Mouse (Mus musculus) kidney, postnatal 4 days (tissue): Measurements from ENCODE around the gene Abhd17b.
"Not testable (repeated sequence)": the region's sequence is repeated elsewhere in the genome, so short reads cannot be mapped to it uniquely, and the experiment has no call there.

Experiments
- DNase-seq, 2 experiments: peaks; one replicate each; pipeline ENCODE4 v3.0.0; 2021; ENCODE audit warnings: mixed read lengths in 2 of 2

The Abhd17b gene

DNA sequence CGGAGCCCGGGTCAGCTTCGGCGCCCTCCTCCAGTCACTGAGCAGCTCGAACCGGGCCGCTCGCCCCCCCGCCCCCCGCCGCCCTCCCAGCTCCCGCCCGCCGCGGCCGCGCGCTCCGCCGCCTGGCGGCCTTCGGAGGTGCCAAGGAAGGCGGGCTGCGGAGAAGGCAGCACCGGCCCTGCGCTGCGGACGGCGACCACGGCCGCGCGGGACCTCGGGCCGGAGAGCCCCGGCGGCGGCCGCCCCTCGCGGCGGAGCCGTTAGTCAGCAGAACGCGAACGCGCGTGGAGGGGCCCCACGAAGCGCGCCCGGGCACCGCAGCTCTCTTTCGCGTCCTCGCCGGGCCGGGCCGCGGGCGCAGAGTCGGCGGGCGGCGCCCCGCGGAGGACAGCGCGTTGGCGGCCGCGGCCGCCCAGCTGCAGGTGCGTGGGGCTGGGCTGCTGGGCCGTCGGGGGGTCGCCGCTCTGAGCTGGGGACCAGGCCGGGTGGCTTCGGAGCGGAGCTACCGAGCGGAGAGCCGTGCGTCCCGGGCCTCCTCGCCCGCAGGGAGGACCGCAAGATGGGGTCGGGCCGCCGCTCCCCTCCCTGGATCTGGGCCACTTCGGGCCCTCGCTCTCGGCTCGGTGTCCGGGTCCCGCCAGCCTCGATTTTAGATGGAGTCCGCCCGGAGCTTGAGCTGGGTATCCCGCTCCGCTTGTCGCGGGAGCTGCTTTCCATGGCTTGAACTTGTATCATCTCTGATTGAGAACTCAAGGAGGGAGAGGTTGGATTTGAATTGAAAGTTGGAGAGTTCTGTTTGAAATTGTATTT lies at the start of gene Abhd17b:
Gene Abhd17b, plus strand, starts transcription at position 14 of the 810 bp plus-strand sequence.
- DNase-seq = peak; percentile 68 to 77

GRCm38 (mm10) chr19:21603836-21604235 lies 49.1 kb upstream of the Abhd17b start:
- DNase-seq = no peak

GRCm38 (mm10) chr19:21605294-21605693 lies 47.7 kb upstream of the Abhd17b start:
- no peak for DNase-seq

DNA sequence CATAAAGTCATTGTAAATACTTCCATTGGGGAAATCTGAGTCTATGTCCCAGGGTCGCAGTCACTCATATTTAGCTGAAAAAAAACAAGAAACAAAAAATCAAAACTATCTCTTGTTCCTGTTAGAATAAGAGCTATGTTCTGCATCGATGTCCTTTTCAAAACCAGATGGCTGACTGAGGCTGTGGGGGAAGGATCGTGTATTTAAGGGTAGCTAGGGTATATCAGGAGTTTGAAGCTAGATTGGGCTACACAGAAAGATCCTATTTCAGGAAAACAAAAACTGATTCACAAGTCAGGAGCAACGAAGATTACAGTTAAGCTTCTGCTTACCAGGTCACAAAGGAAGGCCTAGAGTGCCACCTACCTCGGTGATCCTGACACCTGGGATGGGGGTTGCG lies 42.7 kb upstream of the Abhd17b start:
- DNase-seq = no peak

- no peak for DNase-seq
Observed at GRCm38 (mm10) chr19:21611297-21611696, 41.7 kb upstream of the Abhd17b start.

- no peak for DNase-seq
Observed at GRCm38 (mm10) chr19:21611725-21612575, 41.0 kb upstream of the Abhd17b start.

DNA sequence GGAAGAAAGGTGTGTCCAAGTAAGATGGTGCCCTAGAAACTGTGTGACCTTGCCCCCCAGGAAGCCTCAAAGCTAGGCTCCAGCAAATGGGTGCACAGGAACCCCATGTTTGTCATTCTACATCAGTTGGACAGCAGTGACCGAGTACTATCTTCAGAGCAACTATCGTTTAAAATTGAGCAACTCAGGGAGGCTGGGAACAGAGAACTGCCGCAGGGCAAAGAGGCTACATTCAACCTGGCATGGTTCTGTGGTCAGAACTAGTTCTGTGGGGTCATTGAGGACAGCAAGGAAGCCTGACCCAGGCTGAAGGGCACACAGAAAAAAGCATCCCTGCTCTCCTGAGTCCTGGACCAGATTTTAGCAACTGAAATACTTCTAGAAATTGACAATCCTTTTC lies 37.2 kb upstream of the Abhd17b start:
- DNase-seq = no peak

GRCm38 (mm10) chr19:21623410-21624147 lies 29.4 kb upstream of the Abhd17b start:
- DNase-seq = no peak

GRCm38 (mm10) chr19:21624148-21624535 lies 28.8 kb upstream of the Abhd17b start:
- DNase-seq = no peak

DNA sequence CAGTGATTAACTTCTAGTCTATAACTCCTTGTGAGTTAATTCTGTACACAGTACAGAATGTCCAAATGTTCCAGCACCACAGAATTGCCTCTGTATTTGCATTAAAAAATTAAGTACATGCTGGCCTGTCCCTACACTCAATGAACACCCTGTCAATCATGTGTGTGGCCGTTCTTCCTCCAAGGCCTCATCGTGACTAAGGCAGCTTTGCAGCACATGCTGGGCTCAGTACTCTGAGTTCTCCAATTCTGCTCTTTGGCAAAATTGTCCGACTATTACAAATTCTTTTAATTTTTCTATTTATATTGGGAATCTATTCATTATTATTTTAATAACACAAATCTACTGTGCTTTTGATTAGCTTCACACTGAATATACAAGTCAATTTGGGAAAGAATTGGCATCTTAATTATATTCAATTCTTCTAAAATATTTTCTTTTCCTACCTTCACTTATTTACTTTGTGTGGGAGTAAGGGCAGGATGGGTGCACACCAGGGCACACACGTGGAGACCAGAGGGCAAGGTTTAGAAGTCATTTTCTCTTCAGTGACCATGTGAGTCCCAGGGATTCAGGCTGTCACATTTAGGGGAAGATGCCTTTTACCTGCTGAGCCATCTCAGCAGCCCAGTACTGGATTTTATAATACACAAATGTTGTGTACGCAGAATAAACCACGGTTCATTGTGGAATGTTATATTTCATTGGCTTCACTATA lies 26.6 kb upstream of the Abhd17b start:
- DNase-seq = no peak

GRCm38 (mm10) chr19:21628440-21628839 lies 24.5 kb upstream of the Abhd17b start:
- not testable (repeated sequence) for DNase-seq

GRCm38 (mm10) chr19:21629030-21629429 lies 24.0 kb upstream of the Abhd17b start:
- no peak for DNase-seq

DNA sequence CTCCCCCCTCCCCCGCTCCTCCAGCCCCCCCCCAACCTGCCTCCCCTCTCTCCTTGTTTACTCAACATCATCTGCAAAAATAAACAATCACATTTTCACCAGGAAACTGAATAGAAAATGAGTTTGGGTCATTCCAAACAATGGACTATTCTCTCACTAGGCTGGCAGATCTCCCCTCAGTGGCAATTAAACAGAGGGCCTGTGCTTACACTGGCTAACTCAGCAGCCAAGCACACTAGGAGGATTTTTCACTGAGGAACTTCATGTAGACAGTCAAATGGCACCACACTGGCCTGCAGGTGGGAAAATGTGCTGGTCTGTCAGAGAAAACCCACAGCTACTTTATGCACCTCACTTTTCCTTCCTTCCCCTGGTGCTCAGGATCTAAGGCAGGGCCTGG lies 23.5 kb upstream of the Abhd17b start:
- DNase-seq = no peak

DNA sequence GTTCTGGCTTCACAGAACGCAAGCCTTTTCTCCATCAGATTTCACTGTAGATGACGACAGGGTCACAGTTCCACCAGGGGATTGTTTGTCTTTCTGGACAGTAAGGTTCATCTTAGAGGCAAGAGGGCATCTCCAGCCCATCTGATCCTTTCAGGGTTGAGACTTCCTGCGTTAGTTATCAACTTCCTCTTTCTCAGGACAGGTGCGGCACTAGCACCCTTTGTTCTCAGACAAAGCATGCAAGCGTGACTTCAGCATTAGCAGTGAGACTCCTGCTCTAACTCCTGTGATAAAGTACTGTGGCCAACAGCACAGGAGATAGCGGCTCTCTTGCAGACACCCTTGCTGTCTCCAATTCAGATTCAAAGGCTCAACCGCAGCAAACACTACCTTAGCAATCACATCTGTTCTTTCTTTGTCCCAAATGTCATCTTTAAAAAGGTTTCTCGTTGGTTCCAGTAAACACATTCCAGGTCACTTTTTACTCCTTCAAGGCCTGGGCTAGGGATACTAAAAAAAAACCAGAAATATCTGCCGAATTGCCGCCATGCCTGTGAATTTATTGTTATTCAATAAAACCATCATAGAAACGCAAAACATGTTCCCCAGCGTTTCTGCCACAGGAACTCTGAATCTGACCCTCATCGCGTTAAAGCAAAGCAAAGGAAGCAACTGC lies 22.2 kb upstream of the Abhd17b start:
- DNase-seq = peak in 1 of 2 experiments; percentile 6

DNA sequence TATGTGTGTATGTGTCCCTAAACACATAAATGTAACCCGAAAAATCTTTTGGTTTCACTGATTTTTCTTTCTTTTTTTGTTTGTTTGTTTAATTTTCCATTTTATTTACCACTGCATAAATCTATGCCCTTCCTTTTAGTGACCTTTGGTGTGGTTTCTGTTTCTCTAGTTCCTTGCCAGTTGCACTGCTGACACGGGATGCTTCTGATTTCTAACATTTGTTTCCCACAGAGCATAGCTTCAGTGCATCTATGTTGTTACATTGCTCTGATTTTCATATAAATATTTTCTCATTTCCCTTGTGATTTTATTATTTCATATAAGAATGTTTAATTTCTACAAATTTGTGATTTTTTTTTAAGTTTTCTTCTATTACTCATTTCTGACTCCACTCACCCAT lies 17.6 kb upstream of the Abhd17b start:
- DNase-seq = no peak

- no peak for DNase-seq
Observed at GRCm38 (mm10) chr19:21636907-21637306, 16.1 kb upstream of the Abhd17b start.

DNA sequence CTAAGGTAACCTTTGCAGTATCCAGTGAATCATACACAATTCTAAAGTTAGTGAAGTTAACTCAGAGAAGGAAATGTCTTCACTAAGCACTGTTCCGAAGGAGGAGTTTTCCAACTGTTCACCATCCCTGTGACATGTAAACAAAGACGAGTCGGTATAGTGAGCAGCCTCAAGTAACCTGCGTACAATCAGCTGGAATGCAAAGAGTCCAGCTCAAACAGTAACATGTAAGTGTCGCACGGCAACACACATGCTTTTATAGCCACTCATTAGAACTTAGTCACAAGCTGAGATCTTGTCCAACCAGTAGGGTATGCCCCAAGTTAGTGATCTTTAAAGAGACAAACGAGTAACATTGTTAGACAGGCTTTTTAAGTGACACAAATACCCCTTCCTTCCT lies 15.3 kb upstream of the Abhd17b start:
- DNase-seq = no peak

GRCm38 (mm10) chr19:21643935-21644334 lies 9.1 kb upstream of the Abhd17b start:
- no peak for DNase-seq

- DNase-seq = peak in 1 of 2 experiments; percentile 9
Observed at GRCm38 (mm10) chr19:21645301-21645700, 7.7 kb upstream of the Abhd17b start.

GRCm38 (mm10) chr19:21646142-21646541 lies 6.8 kb upstream of the Abhd17b start:
- DNase-seq = no peak

- DNase-seq = no peak
Observed at GRCm38 (mm10) chr19:21651664-21652063, 1.3 kb upstream of the Abhd17b start.
